In genomic region chr7:135649306-135649705, GRCm38 (mm10) we compare ENCODE assay signal across 24 mouse cellular contexts.
DNase-seq lines count a peak whose midpoint lies in the region; ATAC-seq and TF ChIP-seq lines count a peak whose summit lies in the region.
"Had no signal": no experiment of that assay in that cellular context is flagged by ENCODE, and none has a peak within 500 bp of the region (broad histone marks: within the 10 kb centered on the region; RNA-seq: fewer than 3 reads in every experiment).

No protein-coding gene starts in this region.

- no peaks in the 10 kb centered on the region for H3K36me3 ChIP-seq in heart, adult 2 months (ENCODE audit: control insufficient read depth, insufficient read depth, low read length)
- no peaks in the 10 kb centered on the region for H3K36me3 ChIP-seq in macrophage (ENCODE audit: inconsistent target)
- H3K36me3 ChIP-seq: forebrain, embryonic 10.5 days; hindbrain, embryonic 10.5 days; hindbrain, embryonic 13.5 days; intestine, embryonic 15.5 days had no signal

- intact Hi-C loops in heart, adult 2 months (cut with DNase I): no loop called here
- intact Hi-C loops in heart, postnatal 10 days (cut with DNase I): no loop called here

- no peak for TF ChIP-seq POLR2A in heart, adult 2 months (IDR thresholded peaks at IDR 0.05; ENCODE audit: insufficient read depth, low read depth, low read length)
- no peak for TF ChIP-seq POLR2A in bone marrow, adult 2 months (IDR thresholded peaks at IDR 0.05; ENCODE audit: borderline replicate concordance, control insufficient read depth, low read depth, low read length)

- no peak for DNase-seq in heart, adult 2 months
- DNase-seq in heart, postnatal 10 days: no peak
- DNase-seq in 416B (ENCODE audit: low read depth): peak; percentile 63
- DNase-seq: adrenal gland, adult 8-10 months; adrenal gland, postnatal 25 days; cerebellum, adult 11-12 months; cerebellum, adult 8-10 months; cerebellum, postnatal 10 days; cerebellum, postnatal 36 days; forebrain, postnatal 0 days; gastrocnemius, postnatal 10 days; gastrocnemius, postnatal 36 days; heart, postnatal 36 days; kidney, adult 11 months had no signal

- no peak for TF ChIP-seq CTCF in heart, adult 2 months (IDR thresholded peaks at IDR 0.05)
- TF ChIP-seq CTCF in bone marrow, adult 2 months (IDR thresholded peaks at IDR 0.05; ENCODE audit: control insufficient read depth, insufficient read depth, low read length): no peak

- no peaks in the 10 kb centered on the region for H3K27me3 ChIP-seq in heart, adult 2 months (ENCODE audit: control insufficient read depth, insufficient read depth, low read length)
- H3K27me3 ChIP-seq: forebrain, embryonic 13.5 days; hindbrain, embryonic 13.5 days; intestine, embryonic 15.5 days had no signal

- H3K9ac ChIP-seq in heart, adult 2 months (ENCODE audit: low read depth, low read length): no peak overlapping the region
- H3K9ac ChIP-seq: forebrain, embryonic 13.5 days; forebrain, postnatal 0 days; hindbrain, embryonic 13.5 days; intestine, embryonic 15.5 days had no signal

- no peak for ATAC-seq in megakaryocyte-erythroid progenitor cell, adult 5-6 weeks (replicated peaks; ENCODE audit: low FRiP score, low TSS enrichment, poor library complexity, severe bottlenecking)
- ATAC-seq: activated CD4-positive, CD25-positive, alpha-beta regulatory T cell, adult 4 months; forebrain, embryonic 13.5 days; forebrain, postnatal 0 days; hindbrain, embryonic 16.5 days; intestine, embryonic 15.5 days had no signal

- H3K4me3 ChIP-seq in heart, adult 2 months: no peak overlapping the region
- H3K4me3 ChIP-seq in bone marrow, adult 2 months (replicated peaks; ENCODE audit: control insufficient read depth, low read depth, low read length): no peak overlapping the region
- peak overlapping the region; percentile 3; the same call in 1 of the 2 replicates for H3K4me3 ChIP-seq in macrophage (ENCODE audit: inconsistent target)
- H3K4me3 ChIP-seq: forebrain, embryonic 10.5 days; forebrain, embryonic 13.5 days; hindbrain, embryonic 10.5 days; hindbrain, embryonic 13.5 days; intestine, embryonic 15.5 days had no signal

- peak overlapping the region; percentile 24 for H3K27ac ChIP-seq in heart, adult 2 months
- H3K27ac ChIP-seq in bone marrow, adult 2 months (ENCODE audit: control insufficient read depth, insufficient read depth, low read depth, low read length, poor library complexity): peak overlapping the region; percentile 89; the same call in 1 of the 2 replicates
- H3K27ac ChIP-seq in macrophage: peak overlapping the region; percentile 98
- H3K27ac ChIP-seq: forebrain, embryonic 10.5 days; forebrain, embryonic 13.5 days; hindbrain, embryonic 10.5 days; hindbrain, embryonic 13.5 days; intestine, embryonic 15.5 days had no signal

- H3K4me1 ChIP-seq in heart, adult 2 months (ENCODE audit: control insufficient read depth, insufficient read depth, low read length): peaks cover 10% of the 10 kb centered on the region
- H3K4me1 ChIP-seq in bone marrow, adult 2 months (ENCODE audit: control insufficient read depth, insufficient read depth, low read length): peaks cover 5% of the 10 kb centered on the region; the same call in 1 of the 2 replicates
- H3K4me1 ChIP-seq: forebrain, embryonic 10.5 days; forebrain, embryonic 13.5 days; hindbrain, embryonic 10.5 days; hindbrain, embryonic 13.5 days had no signal

- no peak for TF ChIP-seq EP300 in heart, adult 2 months (IDR thresholded peaks at IDR 0.05; ENCODE audit: insufficient read depth, low read depth, low read length)

- WGBS in heart, adult 2 months: 93% methylated on average over 1 of the region's 1 CpGs
- 44% methylated on average over 1 of the region's 1 CpGs for WGBS in bone marrow, adult 2 months
- WGBS in macrophage (ENCODE audit: missing documents): 47% methylated on average over 1 of the region's 1 CpGs

- H3K79me2 ChIP-seq in heart, adult 2 months (replicated peaks; ENCODE audit: control insufficient read depth, insufficient read depth, low read length): no peaks in the 10 kb centered on the region
- H3K79me2 ChIP-seq in macrophage (ENCODE audit: inconsistent target): peaks cover 87% of the 10 kb centered on the region

Comparison
In these comparisons a context has a peak if more than half of its experiments do, and no peak if none do; other contexts are left out.
1. H3K27ac ChIP-seq: peak in every context shown above with its lines; median percentile 98 in macrophage; 89 in bone marrow, adult 2 months; 24 in heart, adult 2 months.